Mouse (Mus musculus) small intestine, adult 2 months (tissue): Measurements from ENCODE around the gene Mast4. TPM values are rescaled to one million over a fixed set of nuclear protein-coding genes. Genes with fewer than 3 reads are reported as not detected.

ENCODE experiments used
- H3K27ac ChIP-seq: fragments of 200-500 bp; 2 replicates; pipeline ENCODE4 v1.5.1; 2012; ENCODE audit warnings: low read depth, low read length, control low read depth, inconsistent platforms; ENCODE audit not compliant: insufficient read depth
- H3K27me3 ChIP-seq: fragments of 200-500 bp; 2 replicates; pipeline ENCODE4 v1.6.1; 2012; ENCODE audit warnings: mild to moderate bottlenecking, moderate library complexity, low read length, inconsistent platforms; ENCODE audit not compliant: control insufficient read depth, insufficient read depth
- H3K36me3 ChIP-seq: fragments of 200-500 bp; 2 replicates; pipeline ENCODE4 v1.6.1; 2012; ENCODE audit warnings: mild to moderate bottlenecking, low read length, control low read depth, inconsistent platforms; ENCODE audit not compliant: control insufficient read depth, insufficient read depth
- H3K4me1 ChIP-seq: fragments of 200-500 bp; 2 replicates; pipeline ENCODE4 v1.6.1; 2012; ENCODE audit warnings: low read length, inconsistent platforms, mixed read lengths; ENCODE audit not compliant: control insufficient read depth, insufficient read depth, insufficient read length
- H3K4me3 ChIP-seq: fragments of 200-500 bp; 2 replicates; pipeline ENCODE4 v1.5.1; 2012; ENCODE audit warnings: low read depth, mild to moderate bottlenecking, control low read depth, inconsistent platforms, low read length, moderate library complexity
- CTCF ChIP-seq: fragments of 200-500 bp; IDR thresholded peaks from 2 replicates; pipeline ENCODE4 v1.5.1; 2012; ENCODE audit warnings: low read depth, mild to moderate bottlenecking, control low read depth, inconsistent platforms, low read length, moderate library complexity, mixed read lengths; ENCODE audit not compliant: insufficient replicate concordance, insufficient read length; ENCODE audit errors: extremely low read depth
- POLR2A ChIP-seq: fragments of 200-500 bp; IDR thresholded peaks from 2 replicates; pipeline ENCODE4 v1.6.1; 2012; ENCODE audit warnings: low read depth, mild to moderate bottlenecking, control low read depth, inconsistent platforms, low read length, moderate library complexity
- WGBS: fragments of 180-500 bp; shearing (Covaris S2); methylation state at CpG from one replicate; pipeline ENCODE4 v1.1.7; 2018; 5-methylcytosine and 5-hydroxymethylcytosine counted together
- polyA plus RNA-seq: library from polyadenylated mRNA; depleted of rRNA; stranded (reverse); fragments of >200 nt; gene quantifications from 2 replicates; pipeline ENCODE4 v1.2.3, GENCODE M21; 2012

Gene Mast4
- polyA plus RNA-seq, 1 experiment = 5.3 TPM

DNA sequence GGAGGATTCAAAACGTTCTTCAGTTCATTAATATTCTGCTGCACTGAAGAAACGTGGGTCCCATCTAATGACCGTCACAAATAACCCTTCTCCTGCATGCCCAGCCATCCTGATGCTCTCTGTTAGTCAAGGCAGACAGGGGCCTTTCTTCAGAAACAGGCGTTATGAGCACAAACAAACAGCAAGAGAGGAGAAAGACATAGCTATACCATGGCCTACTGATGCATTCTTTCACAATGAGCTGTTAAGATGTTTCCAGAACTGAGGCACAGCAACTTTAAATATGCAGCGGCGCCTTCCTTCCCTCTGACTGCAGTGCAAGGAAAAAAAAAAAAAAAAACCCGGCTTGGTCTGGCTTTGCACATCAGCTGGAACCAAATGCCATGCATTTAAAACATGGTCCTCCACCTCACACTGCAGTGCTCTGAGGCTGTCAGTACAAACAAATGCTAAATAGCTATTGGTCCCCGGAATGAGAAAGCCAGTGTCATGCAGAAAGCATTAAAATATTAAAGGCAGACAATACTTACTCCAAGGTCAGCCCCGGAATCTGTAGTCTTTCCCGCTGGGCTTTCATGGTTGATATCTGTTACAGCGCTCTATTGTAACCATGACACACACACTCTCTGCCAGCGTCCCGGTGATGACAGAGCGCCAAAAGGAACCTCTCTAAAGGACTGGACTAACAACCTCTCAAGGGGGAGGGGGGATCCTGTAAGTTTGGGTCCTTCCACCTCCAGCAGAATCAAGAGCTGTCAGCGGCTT lies 376.6 kb downstream of the Mast4 start:
- Histone ChIP-seq H3K27ac (no peak overlapping the region), H3K4me1 (no peaks in the 10 kb centered on the region), H3K4me3 (peak overlapping the region; percentile 39), H3K36me3 (no peaks in the 10 kb centered on the region), H3K27me3 (no peaks in the 10 kb centered on the region)
- TF ChIP-seq CTCF (no peak), POLR2A (no peak)
- 13% methylated on average over 15 of the region's 15 CpGs for WGBS

GRCm38 (mm10) chr13:102955506-102955905 lies 378.8 kb downstream of the Mast4 start:
- TF ChIP-seq POLR2A (no peak), CTCF (no peak)

GRCm38 (mm10) chr13:102949756-102950155 lies 384.5 kb downstream of the Mast4 start:
- TF ChIP-seq CTCF (no peak), POLR2A (no peak)
- WGBS = 81% methylated on average over 7 of the region's 7 CpGs

More at GRCm38 (mm10) chr13:102955506-102955905, 378.8 kb downstream of the Mast4 start:
- Histone ChIP-seq H3K27me3 (no peaks in the 10 kb centered on the region), H3K4me3 (no peak overlapping the region), H3K36me3 (no peaks in the 10 kb centered on the region), H3K27ac (no peak overlapping the region), H3K4me1 (no peaks in the 10 kb centered on the region)
- 86% methylated on average over 2 of the region's 2 CpGs for WGBS

GRCm38 (mm10) chr13:102948966-102949365 lies 385.3 kb downstream of the Mast4 start:
- Histone ChIP-seq H3K4me3 (no peak overlapping the region), H3K27me3 (no peaks in the 10 kb centered on the region), H3K36me3 (no peaks in the 10 kb centered on the region), H3K27ac (no peak overlapping the region), H3K4me1 (no peaks in the 10 kb centered on the region; the same call in 1 of the 2 replicates)
- WGBS = 82% methylated on average over 3 of the region's 3 CpGs
- TF ChIP-seq POLR2A (no peak), CTCF (no peak)

More at GRCm38 (mm10) chr13:102949756-102950155, 384.5 kb downstream of the Mast4 start:
- Histone ChIP-seq H3K36me3 (no peaks in the 10 kb centered on the region), H3K27ac (no peak overlapping the region), H3K4me3 (no peak overlapping the region), H3K27me3 (no peaks in the 10 kb centered on the region), H3K4me1 (no peaks in the 10 kb centered on the region; the same call in 1 of the 2 replicates)

- no peaks in the 10 kb centered on the region for H3K36me3 ChIP-seq
- H3K4me1 ChIP-seq = no peaks in the 10 kb centered on the region; the same call in 1 of the 2 replicates
- TF ChIP-seq POLR2A (no peak), CTCF (no peak)
- no peaks in the 10 kb centered on the region for H3K27me3 ChIP-seq
- 64% methylated on average over 2 of the region's 2 CpGs for WGBS
- H3K27ac ChIP-seq = no peak overlapping the region
- H3K4me3 ChIP-seq = no peak overlapping the region
Measured at GRCm38 (mm10) chr13:102947546-102947945, 386.8 kb downstream of the Mast4 start.

DNA sequence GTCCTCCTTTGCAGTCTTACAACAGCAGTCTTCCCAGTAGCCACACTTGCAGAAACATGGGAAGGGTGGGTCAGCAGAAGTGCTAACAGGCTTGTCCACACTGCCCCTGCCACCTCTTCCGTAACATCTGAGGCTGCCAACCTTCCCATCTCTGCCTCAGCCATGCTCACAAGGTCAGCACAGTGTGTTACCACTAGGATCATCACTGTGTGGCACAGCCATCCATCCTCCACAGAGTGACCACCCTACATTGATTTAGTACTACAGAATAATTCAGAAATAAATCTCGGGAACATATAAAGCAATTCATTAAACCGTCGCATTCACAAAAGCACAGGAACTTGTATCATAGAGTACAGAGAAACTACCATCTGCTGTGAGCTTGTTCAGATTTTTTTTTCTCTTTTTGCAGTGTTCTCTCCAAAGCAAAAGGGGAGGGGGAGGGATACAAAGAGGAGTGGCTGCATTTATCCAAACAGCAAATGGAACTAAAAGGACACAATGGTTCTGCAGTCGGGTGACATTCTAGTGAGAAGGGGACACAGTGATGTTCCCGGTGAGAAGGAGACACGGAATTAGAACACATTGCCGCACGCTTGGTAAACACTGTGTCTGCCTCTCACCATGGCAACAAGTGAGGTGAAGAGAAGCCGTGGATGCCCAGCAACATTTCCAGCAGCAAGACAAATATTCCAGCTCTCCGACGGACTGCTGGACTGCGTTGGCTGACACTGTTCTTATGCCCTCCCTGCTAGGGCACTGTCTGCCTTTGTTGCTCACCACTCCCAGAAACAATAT lies 388.1 kb downstream of the Mast4 start:
- TF ChIP-seq CTCF (no peak), POLR2A (no peak)
- 61% methylated on average over 13 of the region's 13 CpGs for WGBS
- Histone ChIP-seq H3K27ac (no peak overlapping the region), H3K4me1 (no peaks in the 10 kb centered on the region; the same call in 1 of the 2 replicates), H3K4me3 (no peak overlapping the region), H3K36me3 (no peaks in the 10 kb centered on the region), H3K27me3 (no peaks in the 10 kb centered on the region)

- no peak for TF ChIP-seq POLR2A
- TF ChIP-seq CTCF = no peak
- no peak overlapping the region for H3K27ac ChIP-seq
- 57% methylated on average over 7 of the region's 7 CpGs for WGBS
Measured at GRCm38 (mm10) chr13:102945450-102945849, 388.8 kb downstream of the Mast4 start.

More at GRCm38 (mm10) chr13:102945450-102945849, 388.8 kb downstream of the Mast4 start:
- Histone ChIP-seq H3K36me3 (no peaks in the 10 kb centered on the region), H3K27me3 (no peaks in the 10 kb centered on the region), H3K4me3 (no peak overlapping the region), H3K4me1 (no peaks in the 10 kb centered on the region; the same call in 1 of the 2 replicates)
